Mouse (Mus musculus): ENCODE results near the gene Fbxo42. TPM values are rescaled to one million over a fixed set of nuclear protein-coding genes. Genes with fewer than 3 reads are reported as not detected.

The Fbxo42 gene
- polyA plus RNA-seq, 1 experiment: 22.1 TPM

DNA sequence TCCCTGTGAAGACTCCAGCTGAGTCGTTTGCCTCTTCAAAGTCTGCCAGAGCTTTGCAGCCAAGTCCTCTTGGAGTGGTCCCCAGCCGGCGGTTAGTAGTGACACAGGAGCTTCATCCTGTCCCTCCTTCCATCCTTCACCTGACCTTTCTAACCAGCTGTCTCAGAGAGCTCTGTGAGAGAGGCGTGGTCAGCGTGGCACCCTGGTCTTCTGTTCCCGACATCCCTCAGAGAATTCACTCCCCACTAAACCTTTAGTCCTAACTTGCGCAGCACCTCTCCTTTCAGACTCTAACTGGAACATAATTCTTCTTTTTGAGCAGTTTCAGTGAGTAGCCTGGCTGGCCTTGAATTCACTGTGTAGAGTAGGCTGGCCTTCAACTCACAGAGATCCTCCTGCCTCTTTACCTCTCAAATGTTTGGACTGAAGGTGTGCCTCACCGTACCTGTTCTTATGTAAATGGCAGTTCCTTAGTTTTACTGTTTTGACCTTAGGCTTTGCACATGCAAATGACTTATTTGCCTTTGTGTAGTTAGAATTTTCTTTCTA, 18.1 kb downstream of the Fbxo42 start:
- no peak for TF ChIP-seq POLR2A (IDR thresholded peaks at IDR 0.05; ENCODE audit: low read depth, low read length)
- no peak for TF ChIP-seq CTCF (IDR thresholded peaks at IDR 0.05; ENCODE audit: borderline replicate concordance, insufficient read depth, low read length)
- no peaks in the 10 kb centered on the region for H3K4me1 ChIP-seq (ENCODE audit: control insufficient read depth, insufficient read depth, low read length)
- H3K27ac ChIP-seq (ENCODE audit: insufficient read depth, low read length): no peak overlapping the region
- no peak overlapping the region for H3K4me3 ChIP-seq (ENCODE audit: insufficient read depth, low read length)

DNA sequence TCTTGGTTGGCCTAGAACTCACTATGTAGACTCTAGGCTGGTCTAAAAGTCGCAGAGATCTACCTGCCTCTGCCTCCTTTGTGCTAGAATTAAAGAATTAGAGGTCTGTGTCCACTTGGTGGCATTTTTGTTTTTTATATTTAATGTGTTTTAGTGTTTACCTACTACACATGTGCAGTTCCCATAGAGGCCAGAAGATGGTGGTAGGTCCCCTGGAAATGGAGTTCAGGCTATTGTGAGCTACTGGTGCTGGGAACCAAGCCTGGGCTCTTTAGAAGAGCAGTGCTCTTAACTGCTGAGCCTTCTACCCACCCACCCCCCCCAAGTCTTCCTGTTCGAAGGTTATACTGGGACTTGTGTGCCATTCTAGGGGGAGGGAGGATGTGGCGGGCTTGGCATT, 19.4 kb downstream of the Fbxo42 start:
- H3K4me3 ChIP-seq (ENCODE audit: insufficient read depth, low read length): no peak overlapping the region
- TF ChIP-seq POLR2A (IDR thresholded peaks at IDR 0.05; ENCODE audit: low read depth, low read length) (no peak), CTCF (IDR thresholded peaks at IDR 0.05; ENCODE audit: borderline replicate concordance, insufficient read depth, low read length) (no peak)
- H3K27ac ChIP-seq (ENCODE audit: insufficient read depth, low read length): no peak overlapping the region
- H3K4me1 ChIP-seq (ENCODE audit: control insufficient read depth, insufficient read depth, low read length): no peaks in the 10 kb centered on the region

DNA sequence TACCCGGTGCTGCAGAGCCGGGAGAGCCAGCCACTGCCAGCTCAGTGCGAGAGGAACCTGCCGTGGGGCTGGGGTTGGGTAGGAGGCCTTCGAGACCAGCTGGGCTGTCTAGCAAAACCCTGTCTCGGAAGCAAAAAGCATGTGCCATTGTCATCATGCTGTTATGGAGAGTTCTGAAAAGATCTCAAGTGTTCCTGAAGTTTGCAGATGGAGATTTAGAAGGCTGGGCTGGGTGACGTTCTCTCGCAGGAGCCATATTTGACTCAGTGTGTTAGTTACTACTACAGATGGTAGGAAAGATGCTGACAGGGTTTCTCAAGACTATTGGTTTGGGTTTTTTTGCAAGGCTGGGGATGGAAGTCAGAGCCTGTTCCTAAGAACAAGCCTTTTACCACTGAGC, 24.4 kb downstream of the Fbxo42 start:
- TF ChIP-seq POLR2A (IDR thresholded peaks at IDR 0.05; ENCODE audit: low read depth, low read length) (no peak), CTCF (IDR thresholded peaks at IDR 0.05; ENCODE audit: borderline replicate concordance, insufficient read depth, low read length) (no peak)
- Histone ChIP-seq H3K4me1 (ENCODE audit: control insufficient read depth, insufficient read depth, low read length) (no peaks in the 10 kb centered on the region), H3K4me3 (ENCODE audit: insufficient read depth, low read length) (no peak overlapping the region), H3K27ac (ENCODE audit: insufficient read depth, low read length) (no peak overlapping the region)

DNA sequence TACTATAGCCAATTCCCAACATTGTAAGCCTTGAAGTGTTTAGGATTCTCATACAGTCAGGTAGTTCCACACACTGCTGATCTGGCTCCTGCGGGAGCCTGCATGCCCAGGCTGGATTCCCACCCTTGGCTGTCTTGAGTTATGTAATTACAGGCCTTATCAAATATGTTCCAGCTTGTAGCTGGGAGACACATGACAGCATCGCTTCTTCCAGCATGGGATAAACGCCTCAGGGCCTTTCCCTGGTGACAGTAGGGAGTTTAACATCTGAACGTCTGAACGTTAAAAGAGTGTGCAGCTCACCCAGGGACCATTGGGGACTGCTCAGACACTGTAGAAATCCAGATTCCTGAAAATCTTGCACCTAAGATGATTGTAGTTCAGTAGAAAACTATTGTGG, 28.1 kb downstream of the Fbxo42 start:
- Histone ChIP-seq H3K4me3 (ENCODE audit: insufficient read depth, low read length) (no peak overlapping the region), H3K27ac (ENCODE audit: insufficient read depth, low read length) (no peak overlapping the region), H3K4me1 (ENCODE audit: control insufficient read depth, insufficient read depth, low read length) (no peaks in the 10 kb centered on the region)
- TF ChIP-seq POLR2A (IDR thresholded peaks at IDR 0.05; ENCODE audit: low read depth, low read length) (no peak), CTCF (IDR thresholded peaks at IDR 0.05; ENCODE audit: borderline replicate concordance, insufficient read depth, low read length) (no peak)

DNA sequence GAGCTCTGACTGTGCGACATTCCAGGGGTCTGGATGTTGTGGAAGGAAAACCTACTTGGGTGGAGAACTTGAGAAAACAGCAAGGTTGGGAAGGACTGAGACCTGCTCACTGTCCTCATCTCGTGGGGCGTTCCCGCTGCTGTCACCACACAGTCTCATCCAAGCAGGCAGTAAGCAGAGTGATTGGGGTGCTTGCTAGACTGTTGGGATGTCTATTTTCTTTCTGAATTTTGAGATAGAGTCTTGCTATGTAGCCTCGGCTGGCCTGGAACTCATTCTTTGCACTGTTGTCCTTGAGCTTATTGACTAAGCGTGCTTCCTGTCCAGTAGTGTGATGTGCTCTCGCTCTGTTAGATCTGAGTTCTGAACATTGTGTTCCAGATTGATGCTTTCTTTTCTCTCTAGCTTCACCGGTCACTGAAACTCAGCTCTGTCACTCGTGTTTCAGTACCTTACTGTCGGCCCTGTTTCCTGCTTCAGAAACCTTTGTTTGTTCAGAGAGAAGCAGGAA, 28.7 kb downstream of the Fbxo42 start:
- TF ChIP-seq POLR2A (IDR thresholded peaks at IDR 0.05; ENCODE audit: low read depth, low read length): no peak
- no peak for TF ChIP-seq CTCF (IDR thresholded peaks at IDR 0.05; ENCODE audit: borderline replicate concordance, insufficient read depth, low read length)
- Histone ChIP-seq H3K4me1 (ENCODE audit: control insufficient read depth, insufficient read depth, low read length) (no peaks in the 10 kb centered on the region), H3K4me3 (ENCODE audit: insufficient read depth, low read length) (no peak overlapping the region), H3K27ac (ENCODE audit: insufficient read depth, low read length) (no peak overlapping the region)

DNA sequence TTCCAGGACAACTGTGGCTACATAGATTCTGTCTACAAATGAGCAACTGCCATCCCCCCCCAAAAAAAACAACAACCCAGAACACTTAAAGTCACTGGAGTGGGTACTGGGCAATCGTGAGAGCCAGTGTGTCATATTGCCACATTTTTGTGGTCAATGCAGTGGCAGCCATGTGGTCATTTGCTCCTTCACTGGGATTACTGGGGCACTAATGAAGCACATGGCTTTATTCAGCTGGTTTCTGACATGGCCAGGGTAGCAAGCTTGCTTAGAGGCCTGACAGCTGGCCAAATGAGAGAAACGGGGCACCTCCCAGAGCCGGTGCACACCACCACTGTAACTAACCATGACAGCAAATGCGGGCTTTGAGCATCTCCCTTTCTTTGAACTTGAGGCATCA, 30.8 kb downstream of the Fbxo42 start:
- H3K4me1 ChIP-seq (ENCODE audit: control insufficient read depth, insufficient read depth, low read length): no peaks in the 10 kb centered on the region
- H3K4me3 ChIP-seq (ENCODE audit: insufficient read depth, low read length): no peak overlapping the region
- TF ChIP-seq CTCF (IDR thresholded peaks at IDR 0.05; ENCODE audit: borderline replicate concordance, insufficient read depth, low read length) (no peak), POLR2A (IDR thresholded peaks at IDR 0.05; ENCODE audit: low read depth, low read length) (no peak)
- H3K27ac ChIP-seq (ENCODE audit: insufficient read depth, low read length): no peak overlapping the region

DNA sequence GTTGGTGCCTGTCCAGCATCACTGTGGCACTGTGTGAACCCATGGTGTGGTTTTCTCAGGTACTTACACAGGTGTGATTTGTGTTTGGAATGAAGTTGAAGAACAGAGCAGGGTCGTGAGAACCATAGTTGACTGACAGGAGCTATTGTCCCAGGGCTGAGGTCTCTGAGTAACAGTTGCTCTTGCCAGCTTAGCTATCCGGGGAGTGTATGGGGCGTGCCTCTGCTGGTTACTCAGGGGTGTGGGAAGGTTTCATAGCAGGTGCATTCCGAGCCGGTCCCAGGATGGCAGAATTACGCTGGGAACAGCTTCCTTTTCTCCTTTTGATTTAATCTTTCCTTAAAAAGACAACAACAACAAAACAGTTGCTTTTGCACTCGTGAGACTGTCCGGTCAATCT, 33.1 kb downstream of the Fbxo42 start:
- Histone ChIP-seq H3K4me1 (ENCODE audit: control insufficient read depth, insufficient read depth, low read length) (no peaks in the 10 kb centered on the region), H3K4me3 (ENCODE audit: insufficient read depth, low read length) (no peak overlapping the region), H3K27ac (ENCODE audit: insufficient read depth, low read length) (no peak overlapping the region)
- no peak for TF ChIP-seq CTCF (IDR thresholded peaks at IDR 0.05; ENCODE audit: borderline replicate concordance, insufficient read depth, low read length)
- no peak for TF ChIP-seq POLR2A (IDR thresholded peaks at IDR 0.05; ENCODE audit: low read depth, low read length)

DNA sequence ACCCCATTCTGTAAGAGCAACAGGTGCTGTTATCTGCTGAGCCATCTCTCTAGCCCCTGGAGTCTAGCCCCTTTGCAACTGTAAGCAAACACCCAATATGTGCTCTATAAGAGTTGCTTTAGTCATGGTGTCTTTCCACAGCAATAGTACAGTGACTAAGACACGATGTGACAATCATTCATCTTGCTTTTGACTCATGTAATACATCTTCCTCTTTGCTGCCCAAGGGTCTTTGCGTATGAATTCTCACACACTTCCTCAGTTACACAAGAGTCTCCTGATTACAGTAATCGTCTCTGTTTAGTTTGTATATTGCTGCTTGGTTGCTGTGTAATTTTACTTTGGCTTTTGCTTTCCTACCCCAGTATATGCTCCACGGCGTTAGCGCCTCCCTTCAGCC, 34.3 kb downstream of the Fbxo42 start:
- H3K27ac ChIP-seq (ENCODE audit: insufficient read depth, low read length): no peak overlapping the region
- peaks cover 8% of the 10 kb centered on the region; the same call in 1 of the 2 replicates for H3K4me1 ChIP-seq (ENCODE audit: control insufficient read depth, insufficient read depth, low read length)
- no peak overlapping the region for H3K4me3 ChIP-seq (ENCODE audit: insufficient read depth, low read length)
- TF ChIP-seq CTCF (IDR thresholded peaks at IDR 0.05; ENCODE audit: borderline replicate concordance, insufficient read depth, low read length) (no peak), POLR2A (IDR thresholded peaks at IDR 0.05; ENCODE audit: low read depth, low read length) (no peak)

DNA sequence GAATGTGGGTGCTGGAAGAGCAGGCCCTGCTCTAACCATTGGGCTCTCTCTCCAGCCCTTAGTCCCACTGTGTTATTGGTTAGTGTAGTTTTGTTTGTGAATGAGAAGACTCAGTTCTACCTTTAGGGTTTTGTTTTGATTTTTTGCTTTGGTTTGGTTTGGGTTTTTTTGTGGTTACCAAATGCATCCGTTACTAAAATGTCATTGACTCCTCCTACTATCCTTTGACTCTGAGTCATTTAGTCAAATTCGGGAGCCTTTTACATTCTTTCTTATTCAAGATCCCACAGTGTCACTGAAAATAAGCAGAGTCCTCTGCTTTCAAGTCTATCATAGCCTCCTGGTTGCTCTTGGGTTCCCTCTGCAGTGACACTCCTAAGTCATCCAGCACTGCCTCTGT, 36.2 kb downstream of the Fbxo42 start:
- peaks cover 13% of the 10 kb centered on the region; the same call in 1 of the 2 replicates for H3K4me1 ChIP-seq (ENCODE audit: control insufficient read depth, insufficient read depth, low read length)
- H3K27ac ChIP-seq (ENCODE audit: insufficient read depth, low read length): no peak overlapping the region
- H3K4me3 ChIP-seq (ENCODE audit: insufficient read depth, low read length): no peak overlapping the region
- TF ChIP-seq CTCF (IDR thresholded peaks at IDR 0.05; ENCODE audit: borderline replicate concordance, insufficient read depth, low read length) (no peak), POLR2A (IDR thresholded peaks at IDR 0.05; ENCODE audit: low read depth, low read length) (no peak)

DNA sequence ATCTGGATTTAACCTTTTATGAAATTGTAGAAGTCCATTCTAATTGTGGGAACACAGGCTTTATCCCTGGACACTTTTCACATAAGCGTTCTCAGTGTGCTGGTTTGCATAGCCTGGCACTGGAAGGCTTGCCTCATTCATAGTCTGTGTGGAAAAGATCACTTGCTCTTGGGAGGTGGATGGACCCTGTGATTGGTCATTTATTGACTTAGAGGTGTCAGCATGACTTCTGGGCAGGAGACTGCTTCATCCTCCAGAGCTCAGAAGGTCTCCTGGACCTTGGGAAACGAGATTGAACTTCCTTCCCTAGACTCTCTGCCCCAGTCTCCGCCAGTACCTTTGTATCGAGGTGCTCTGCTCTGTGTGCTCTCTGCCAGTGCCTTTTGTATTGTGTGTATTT, 36.7 kb downstream of the Fbxo42 start:
- H3K27ac ChIP-seq (ENCODE audit: insufficient read depth, low read length): no peak overlapping the region
- H3K4me1 ChIP-seq (ENCODE audit: control insufficient read depth, insufficient read depth, low read length): peaks cover 13% of the 10 kb centered on the region; the same call in 1 of the 2 replicates
- TF ChIP-seq CTCF (IDR thresholded peaks at IDR 0.05; ENCODE audit: borderline replicate concordance, insufficient read depth, low read length): no peak
- no peak for TF ChIP-seq POLR2A (IDR thresholded peaks at IDR 0.05; ENCODE audit: low read depth, low read length)

More for the DNA sequence above, 36.7 kb downstream of the Fbxo42 start:
- no peak overlapping the region for H3K4me3 ChIP-seq (ENCODE audit: insufficient read depth, low read length)
